ENCODE assay signal across 9 mouse cellular contexts in genomic region chr9:21847425-21847824, GRCm38 (mm10). TPM values are rescaled to one million over a fixed set of nuclear protein-coding genes. Genes with fewer than 3 reads are reported as not detected.
DNase-seq lines count a peak whose midpoint lies in the region; ATAC-seq and TF ChIP-seq lines count a peak whose summit lies in the region.
"Had no signal": no experiment of that assay in that cellular context is flagged by ENCODE, and none has a peak within 500 bp of the region (broad histone marks: within the 10 kb centered on the region; RNA-seq: fewer than 3 reads in every experiment).

No protein-coding gene starts in this region.

- H3K27ac ChIP-seq in ES-E14 (ENCODE audit: insufficient read depth, low read depth, low read length, poor library complexity, severe bottlenecking): peak overlapping the region; percentile 92
- H3K27ac ChIP-seq in hindbrain, embryonic 15.5 days (replicated peaks): peak overlapping the region; percentile 58
- peak overlapping the region; percentile 92 for H3K27ac ChIP-seq in lung, postnatal 0 days (ENCODE audit: low read length)

- H3K36me3 ChIP-seq in ES-E14 (ENCODE audit: control insufficient read depth, insufficient read depth, low read length, poor library complexity, severe bottlenecking): peaks cover 39% of the 10 kb centered on the region
- no peaks in the 10 kb centered on the region for H3K36me3 ChIP-seq in hindbrain, embryonic 15.5 days
- peaks cover 18% of the 10 kb centered on the region for H3K36me3 ChIP-seq in lung, postnatal 0 days (ENCODE audit: insufficient read depth, low read length)

- H3K4me1 ChIP-seq in ES-E14 (ENCODE audit: control insufficient read depth in 2 of 2, insufficient read depth in 2 of 2, low read length in 2 of 2, poor library complexity in 1 of 2): peaks cover 4 to 35% of the 10 kb centered on the region in 2 experiments; a peak in 3 of 4 replicates
- peaks cover 12% of the 10 kb centered on the region for H3K4me1 ChIP-seq in hindbrain, embryonic 15.5 days (replicated peaks)
- peaks cover 18% of the 10 kb centered on the region; the same call in 1 of the 2 replicates for H3K4me1 ChIP-seq in lung, postnatal 0 days (ENCODE audit: insufficient read depth, low read depth, low read length)

- TF ChIP-seq CTCF in lung, postnatal 0 days (IDR thresholded peaks at IDR 0.05): peak; percentile 25; the same call in 1 of the 2 replicates

- DNase-seq in heart, adult 11 months: peak; percentile 95
- DNase-seq in heart, postnatal 10 days: no peak
- DNase-seq in ES-E14 (ENCODE audit: low read depth, low spot score): no peak
- peak; percentile 50 for DNase-seq in lung, postnatal 0 days (ENCODE audit: low spot score)
- DNase-seq in gastrocnemius, postnatal 4 days (ENCODE audit: low spot score in 2 of 2): no peak
- DNase-seq in left cerebral cortex, postnatal 14 days (ENCODE audit: low spot score in 2 of 2): no peak
- DNase-seq: layer of hippocampus, postnatal 36 days had no signal

- peak overlapping the region; percentile 30 to 62; a peak in 3 of 4 replicates for H3K4me3 ChIP-seq in ES-E14 (ENCODE audit: insufficient read depth in 1 of 2, low read depth in 1 of 2, low read length in 2 of 2, poor library complexity in 1 of 2, severe bottlenecking in 1 of 2)
- H3K4me3 ChIP-seq in hindbrain, embryonic 15.5 days: no peak overlapping the region
- H3K4me3 ChIP-seq in lung, postnatal 0 days (ENCODE audit: low read depth, low read length): peak overlapping the region; percentile 17; the same call in 1 of the 2 replicates

- H3K9ac ChIP-seq in ES-E14 (ENCODE audit: insufficient read depth, low read depth, low read length, poor library complexity, severe bottlenecking): peak overlapping the region; percentile 56; the same call in 1 of the 2 replicates
- no peak overlapping the region for H3K9ac ChIP-seq in hindbrain, embryonic 15.5 days
- 0 out of 2 replicates have a peak overlapping the region, but pooled peaks have one; percentile 0 for H3K9ac ChIP-seq in lung, postnatal 0 days (replicated peaks; ENCODE audit: low read depth)

- intact Hi-C loops in heart, postnatal 10 days (cut with DNase I): no loop called here
- intact Hi-C loops in left cerebral cortex, postnatal 14 days (cut with DNase I): no loop called here

- in situ Hi-C loops in ES-E14 (cut with MboI; ENCODE audit: low sequenced_read_pairs in 2 of 2, unreplicated experiment in 2 of 2): no loop called here

- no peak for ATAC-seq in hindbrain, embryonic 15.5 days (ENCODE audit: low FRiP score, low read depth)
- peak; percentile 22 for ATAC-seq in lung, postnatal 0 days
- ATAC-seq in erythroid progenitor cell, adult 5-6 weeks (replicated peaks; ENCODE audit: low FRiP score, poor library complexity, severe bottlenecking): no peak

- TF ChIP-seq EP300 in lung, postnatal 0 days (IDR thresholded peaks at IDR 0.05): no peak

- peak overlapping the region; percentile 35 for H3K4me2 ChIP-seq in hindbrain, embryonic 15.5 days
- H3K4me2 ChIP-seq in lung, postnatal 0 days (replicated peaks; ENCODE audit: low read depth, low read length): peak overlapping the region; percentile 43

- H3K27me3 ChIP-seq in hindbrain, embryonic 15.5 days: no peaks in the 10 kb centered on the region
- H3K27me3 ChIP-seq in lung, postnatal 0 days (replicated peaks; ENCODE audit: insufficient read depth, low read length): no peaks in the 10 kb centered on the region

- 38% methylated on average over 3 of the region's 3 CpGs for WGBS in hindbrain, embryonic 15.5 days
- WGBS in lung, postnatal 0 days: 29% methylated on average over 3 of the region's 3 CpGs

- no peaks in the 10 kb centered on the region for H3K9me3 ChIP-seq in ES-E14 (ENCODE audit: control insufficient read depth, insufficient read depth, low read depth, low read length)
- H3K9me3 ChIP-seq in hindbrain, embryonic 15.5 days: no peaks in the 10 kb centered on the region
- H3K9me3 ChIP-seq in lung, postnatal 0 days (ENCODE audit: low read length): no peaks in the 10 kb centered on the region

TF ChIP-seq in ES-E14, 5 proteins besides CTCF, POLR2A, EP300 and RAD21:
- no peak for TF ChIP-seq MAFK (IDR thresholded peaks at IDR 0.05; ENCODE audit: insufficient read depth, low read depth, low read length)
- no peak for TF ChIP-seq ZC3H11A (IDR thresholded peaks at IDR 0.05; ENCODE audit: borderline replicate concordance, low read depth, low read length)
- no peak for TF ChIP-seq HCFC1 (IDR thresholded peaks at IDR 0.05; ENCODE audit: borderline replicate concordance, insufficient read depth, low read length)
- no peak for TF ChIP-seq CHD2 (IDR thresholded peaks at IDR 0.05; ENCODE audit: low read depth, low read length)

RNA-seq across cellular contexts. Expression of gene Dock6, which starts 5.0 kb away (rescaled TPM):
- 10 to 100 TPM; 63.0 to 66.5 TPM for total RNA-seq in heart, postnatal 10 days (2021)
- 45.4 and 144 TPM in 2 replicates for total RNA-seq in ES-E14 (2012; rRNA removed)
- polyA plus RNA-seq in hindbrain, embryonic 15.5 days (2015; fragmentation: Nextera tagmentation; extraction: Ambion mirVana): 16.4 and 21.2 TPM in 2 replicates
- polyA plus RNA-seq in lung, postnatal 0 days (2015; fragmentation: Nextera tagmentation; extraction: Ambion mirVana): 35.8 and 43.2 TPM in 2 replicates
- total RNA-seq in gastrocnemius, postnatal 4 days (2021): 10 to 100 TPM; 34.3 to 44.5 TPM
- 10 to 100 TPM; 18.5 to 22.6 TPM for total RNA-seq in left cerebral cortex, postnatal 14 days (2021)
- 2.9 TPM in 1 of 2 replicates, not detected in the other for total RNA-seq in erythroid progenitor cell, adult 5-6 weeks (2015; ENCODE audit: low replicate concordance)
- 0.26 TPM in 1 of 2 replicates, not detected in the other for total RNA-seq in erythroid progenitor cell, adult 5-6 weeks (2017; ENCODE audit: low replicate concordance)

RNA-seq across cellular contexts. Expression of gene Angptl8, which starts 12.1 kb away (rescaled TPM):
- under 1 TPM in 1 of 2 experiments, not detected in 1; 0.31 TPM for total RNA-seq in heart, postnatal 10 days (2021)
- 0.48 TPM in 1 of 2 replicates, not detected in the other for total RNA-seq in ES-E14 (2012; rRNA removed)
- polyA plus RNA-seq in hindbrain, embryonic 15.5 days (2015; fragmentation: Nextera tagmentation; extraction: Ambion mirVana): 0.88 TPM in 2 replicates
- polyA plus RNA-seq in lung, postnatal 0 days (2015; fragmentation: Nextera tagmentation; extraction: Ambion mirVana): 6.2 and 7.4 TPM in 2 replicates
- under 1 TPM in 1 of 2 experiments, not detected in 1; 0.54 TPM for total RNA-seq in gastrocnemius, postnatal 4 days (2021)
- total RNA-seq in left cerebral cortex, postnatal 14 days (2021): not detected
- total RNA-seq in erythroid progenitor cell, adult 5-6 weeks (2015; ENCODE audit: low replicate concordance): not detected in 2 replicates
- not detected in 2 replicates for total RNA-seq in erythroid progenitor cell, adult 5-6 weeks (2017; ENCODE audit: low replicate concordance)
- total RNA-seq: layer of hippocampus, postnatal 36 days had no signal

RNA-seq across cellular contexts. Expression of gene Kank2, which starts 48.9 kb away (rescaled TPM):
- 10 to 100 TPM; 49.5 to 51.9 TPM for total RNA-seq in heart, postnatal 10 days (2021)
- 32.6 and 51.6 TPM in 2 replicates for total RNA-seq in ES-E14 (2012; rRNA removed)
- polyA plus RNA-seq in hindbrain, embryonic 15.5 days (2015; fragmentation: Nextera tagmentation; extraction: Ambion mirVana): 5.2 and 5.8 TPM in 2 replicates
- 23.3 and 24.0 TPM in 2 replicates for polyA plus RNA-seq in lung, postnatal 0 days (2015; fragmentation: Nextera tagmentation; extraction: Ambion mirVana)
- 10 to 100 TPM; 48.1 to 49.1 TPM for total RNA-seq in gastrocnemius, postnatal 4 days (2021)
- 1 to 10 TPM; 7.4 to 7.6 TPM for total RNA-seq in left cerebral cortex, postnatal 14 days (2021)
- not detected in 2 replicates for total RNA-seq in erythroid progenitor cell, adult 5-6 weeks (2015; ENCODE audit: low replicate concordance)
- 0.51 TPM in 1 of 2 replicates, not detected in the other for total RNA-seq in erythroid progenitor cell, adult 5-6 weeks (2017; ENCODE audit: low replicate concordance)

Comparison
In these comparisons a context has a peak if more than half of its experiments do, and no peak if none do; other contexts are left out.
1. DNase-seq: peak in heart, adult 11 months (single experiment) and lung, postnatal 0 days (single experiment); none in heart, postnatal 10 days (0 of 2), ES-E14 (single experiment), gastrocnemius, postnatal 4 days (0 of 2) and left cerebral cortex, postnatal 14 days (0 of 2).
2. RNA of gene Dock6, which starts 5.0 kb away (total RNA-seq): 63.0 to 66.5 TPM in heart, postnatal 10 days, 45.4 to 144 TPM in ES-E14, 34.3 to 44.5 TPM in gastrocnemius, postnatal 4 days and 18.5 to 22.6 TPM in left cerebral cortex, postnatal 14 days; 0.26 to 2.9 TPM in erythroid progenitor cell, adult 5-6 weeks; every median in the first group is over 4 times any median in the second.
3. RNA of gene Kank2, which starts 48.9 kb away (total RNA-seq): 49.5 to 51.9 TPM in heart, postnatal 10 days, 48.1 to 49.1 TPM in gastrocnemius, postnatal 4 days, 32.6 to 51.6 TPM in ES-E14 and 7.4 to 7.6 TPM in left cerebral cortex, postnatal 14 days; 0.51 TPM in erythroid progenitor cell, adult 5-6 weeks; every median in the first group is over 4 times any median in the second.
4. Peak in every context shown above with its lines, with median percentiles within 50 percentile points of each other: H3K27ac ChIP-seq.